Mouse (Mus musculus) neural tube, embryonic 13.5 days (tissue): ENCODE data around the gene Nacc2. TPM values are rescaled to one million over a fixed set of nuclear protein-coding genes. Genes with fewer than 3 reads are reported as not detected.

Experiments used
- ATAC-seq: fragments of 200-750 bp; cut with Nextera tagmentation; 2 replicates; pipeline ENCODE4 v1.8.0; 2017; ENCODE audit warnings: low read depth, mild to moderate bottlenecking, moderate TSS enrichment, moderate library complexity
- H3K27ac ChIP-seq: fragments of 300-500 bp; sonication (generic); replicated peaks from 2 replicates; pipeline ENCODE4 v1.5.1; 2015; ENCODE audit warnings: moderate library complexity, mild to moderate bottlenecking, inconsistent platforms
- H3K27me3 ChIP-seq: fragments of 300-500 bp; sonication (generic); 2 replicates; pipeline ENCODE4 v1.6.1; 2015; ENCODE audit warnings: mild to moderate bottlenecking, inconsistent platforms
- H3K36me3 ChIP-seq: fragments of 300-500 bp; sonication (generic); 2 replicates; pipeline ENCODE4 v1.6.1; 2015; ENCODE audit warnings: mild to moderate bottlenecking, inconsistent platforms
- H3K4me1 ChIP-seq: fragments of 300-500 bp; sonication (generic); replicated peaks from 2 replicates; pipeline ENCODE4 v1.6.1; 2015; ENCODE audit warnings: inconsistent platforms
- H3K4me2 ChIP-seq: fragments of 300-500 bp; sonication (generic); 2 replicates; pipeline ENCODE4 v1.6.1; 2015; ENCODE audit warnings: inconsistent platforms, mild to moderate bottlenecking, moderate library complexity
- H3K4me3 ChIP-seq: fragments of 300-500 bp; sonication (generic); 2 replicates; pipeline ENCODE4 v1.5.1; 2015; ENCODE audit warnings: mild to moderate bottlenecking, inconsistent platforms
- H3K9ac ChIP-seq: fragments of 300-500 bp; sonication (generic); 2 replicates; pipeline ENCODE4 v1.6.1; 2015; ENCODE audit warnings: moderate library complexity, mild to moderate bottlenecking, inconsistent platforms
- H3K9me3 ChIP-seq: fragments of 300-500 bp; sonication (generic); 2 replicates; pipeline ENCODE4 v1.6.1; 2016; ENCODE audit warnings: inconsistent platforms
- WGBS: fragments of 180-500 bp; shearing (Covaris S2); methylation state at CpG from one replicate; pipeline ENCODE4 v1.1.7; 2015; 5-methylcytosine and 5-hydroxymethylcytosine counted together
- polyA plus RNA-seq: library from polyadenylated mRNA; unstranded; fragments of >200 nt; fragmentation: Nextera tagmentation; extraction: Ambion mirVana; gene quantifications from 2 replicates; pipeline ENCODE4 v1.2.1, GENCODE M21; 2015

Nacc2 gene
- polyA plus RNA-seq, 1 experiment from 2014 or later, result 18.0 TPM

DNA sequence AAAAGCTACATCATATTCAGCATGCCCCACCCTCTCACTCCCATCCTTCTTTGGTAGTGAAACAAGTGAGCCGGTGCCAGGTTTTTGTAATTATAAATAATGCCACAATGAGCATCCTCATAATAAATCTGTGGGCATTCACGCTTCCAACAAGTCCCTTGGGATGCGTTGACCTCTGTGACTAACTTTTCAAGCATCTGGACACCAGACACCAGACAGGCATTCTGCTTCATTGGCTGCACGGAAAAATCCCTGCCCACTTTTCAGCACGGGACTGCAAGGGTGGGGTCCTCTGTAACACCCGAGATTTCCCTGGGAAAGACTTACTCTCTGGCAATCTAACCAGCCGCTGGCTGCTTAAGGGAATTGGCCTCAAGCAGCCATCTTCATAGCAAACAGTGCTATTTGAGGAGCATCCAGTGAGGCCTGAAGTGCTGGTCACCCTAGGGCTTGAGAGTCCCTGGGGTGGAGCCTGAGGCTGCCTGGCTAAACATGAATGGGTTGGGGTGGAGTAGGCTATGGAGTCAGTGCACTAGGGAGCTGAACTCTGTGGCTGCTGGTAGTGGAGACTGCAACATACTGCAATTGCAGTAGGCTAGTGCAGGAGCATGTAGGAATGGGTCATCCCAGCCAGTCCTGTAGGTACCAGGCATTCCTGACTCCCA, 24.8 kb upstream of the Nacc2 start:
- WGBS, result 40% methylated on average over 7 of the region's 7 CpGs
- H3K27me3 ChIP-seq, result no peaks in the 10 kb centered on the region
- no peak for ATAC-seq

DNA sequence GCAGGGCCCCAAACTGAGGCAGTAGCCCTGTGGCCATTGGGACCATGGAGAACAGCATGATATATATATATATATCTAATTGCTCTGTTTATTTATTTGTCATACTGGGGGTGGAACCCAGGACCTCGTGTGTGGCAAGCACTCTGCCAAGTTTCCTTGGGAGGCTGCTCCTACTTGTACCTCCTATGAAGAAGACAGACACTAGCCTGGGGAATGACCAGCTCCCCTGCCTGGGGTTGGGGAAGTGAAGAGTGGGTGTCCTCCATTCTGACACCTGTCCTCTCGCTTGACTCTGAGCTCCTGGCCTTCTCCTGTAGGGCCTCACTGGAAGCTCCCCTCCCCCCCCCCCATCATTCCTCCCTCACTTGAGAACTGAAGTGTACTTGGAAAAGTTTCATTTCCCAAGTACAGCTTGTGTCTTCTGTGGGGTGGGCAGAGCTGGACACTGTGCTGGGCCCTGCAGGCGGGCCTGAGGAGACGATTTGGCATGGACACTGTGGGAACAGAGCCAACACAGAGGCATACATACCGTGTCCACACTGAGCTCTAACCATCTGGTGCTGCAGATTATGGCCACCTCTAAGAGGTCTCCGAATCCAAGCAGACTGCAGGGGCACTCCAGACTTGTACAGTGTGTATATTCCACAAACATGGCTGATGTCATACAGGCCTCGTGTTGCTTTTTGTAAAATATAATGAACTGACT, 23.5 kb upstream of the Nacc2 start:
- WGBS, result 57% methylated on average over 7 of the region's 7 CpGs
- Histone ChIP-seq H3K4me1 (peaks cover 13% of the 10 kb centered on the region), H3K36me3 (no peaks in the 10 kb centered on the region), H3K9ac (no peak overlapping the region), H3K9me3 (no peaks in the 10 kb centered on the region), H3K27ac (0 out of 2 replicates have a peak overlapping the region, but pooled peaks have one; percentile 20), H3K4me3 (no peak overlapping the region), H3K4me2 (no peak overlapping the region), H3K27me3 (no peaks in the 10 kb centered on the region)
- ATAC-seq, result no peak

More for the DNA sequence above, 24.8 kb upstream of the Nacc2 start:
- peaks cover 13% of the 10 kb centered on the region for H3K4me1 ChIP-seq
- H3K9me3 ChIP-seq, result no peaks in the 10 kb centered on the region
- no peak overlapping the region for H3K4me2 ChIP-seq
- H3K36me3 ChIP-seq, result no peaks in the 10 kb centered on the region
- H3K9ac ChIP-seq, result no peak overlapping the region
- H3K4me3 ChIP-seq, result no peak overlapping the region
- H3K27ac ChIP-seq, result no peak overlapping the region

DNA sequence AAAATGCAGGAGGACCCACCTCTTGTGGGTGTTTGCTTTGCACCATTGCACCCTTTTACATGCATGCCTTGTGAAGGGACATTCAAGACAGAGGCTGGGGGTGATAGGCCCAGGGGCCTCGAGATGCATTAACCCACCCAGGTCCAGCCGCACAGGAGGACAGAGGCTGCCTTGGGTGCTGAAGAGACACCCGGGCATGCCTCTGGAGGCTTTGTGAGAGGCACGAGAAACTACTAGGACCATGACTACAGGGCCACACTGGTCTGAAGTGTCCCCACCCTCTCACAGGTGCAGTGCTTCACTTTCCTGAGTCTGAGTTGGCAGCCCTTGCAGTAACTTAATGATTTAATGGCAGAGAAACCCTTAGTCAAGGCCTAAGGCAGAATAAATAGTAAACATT, 22.1 kb upstream of the Nacc2 start:
- H3K4me1 ChIP-seq, result peaks cover 21% of the 10 kb centered on the region
- 86% methylated on average over 4 of the region's 4 CpGs for WGBS
- no peak overlapping the region for H3K9ac ChIP-seq
- no peaks in the 10 kb centered on the region for H3K27me3 ChIP-seq
- no peaks in the 10 kb centered on the region for H3K36me3 ChIP-seq
- no peak for ATAC-seq
- no peak overlapping the region for H3K4me3 ChIP-seq
- no peak overlapping the region for H3K27ac ChIP-seq
- no peaks in the 10 kb centered on the region for H3K9me3 ChIP-seq
- no peak overlapping the region for H3K4me2 ChIP-seq

DNA sequence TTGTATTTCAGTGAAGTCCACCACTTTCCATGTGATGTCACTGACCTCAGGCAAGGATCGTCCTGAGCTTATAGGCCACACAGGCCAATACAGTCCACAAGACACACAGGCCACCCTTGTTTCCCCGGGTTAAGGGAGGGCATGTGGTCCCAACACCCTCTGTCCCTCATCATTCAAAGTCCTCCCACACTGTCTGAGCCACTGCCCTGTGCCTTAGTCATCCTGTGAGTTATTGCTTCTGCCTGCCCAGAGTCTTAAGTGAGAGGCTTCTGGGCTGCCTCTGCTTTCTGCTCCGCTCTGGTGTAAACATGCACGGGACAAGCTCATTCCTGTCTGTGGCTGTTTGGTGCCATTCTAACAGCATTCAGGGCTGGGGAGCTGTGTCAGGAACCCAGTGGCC, 21.3 kb upstream of the Nacc2 start:
- Histone ChIP-seq H3K4me2 (no peak overlapping the region), H3K27ac (no peak overlapping the region), H3K9ac (no peak overlapping the region), H3K4me3 (no peak overlapping the region), H3K9me3 (no peaks in the 10 kb centered on the region), H3K36me3 (no peaks in the 10 kb centered on the region), H3K27me3 (no peaks in the 10 kb centered on the region), H3K4me1 (peaks cover 25% of the 10 kb centered on the region)
- no peak for ATAC-seq
- 52% methylated on average over 4 of the region's 4 CpGs for WGBS

DNA sequence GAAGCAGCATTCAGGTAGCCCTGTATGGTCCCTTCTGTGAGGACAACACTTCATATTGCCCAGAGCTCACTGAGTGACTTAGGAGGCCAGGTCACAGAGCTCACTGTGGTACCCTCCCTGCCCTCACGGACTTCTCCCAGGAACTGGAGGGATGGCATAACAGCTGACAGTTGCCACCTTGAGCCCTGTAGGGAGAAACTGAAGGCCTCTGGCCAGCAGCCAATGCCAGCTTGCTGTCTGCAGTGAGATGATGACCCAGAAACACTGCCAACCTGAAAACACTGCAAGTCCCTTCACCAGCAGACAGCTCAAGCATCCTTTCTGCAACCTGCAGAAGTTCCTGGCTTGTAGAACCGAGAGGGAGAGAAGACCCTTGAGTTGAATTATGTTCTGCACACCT, 20.5 kb upstream of the Nacc2 start:
- Histone ChIP-seq H3K27me3 (no peaks in the 10 kb centered on the region), H3K9ac (no peak overlapping the region), H3K4me3 (no peak overlapping the region), H3K4me2 (no peak overlapping the region), H3K27ac (no peak overlapping the region), H3K9me3 (no peaks in the 10 kb centered on the region), H3K4me1 (peaks cover 32% of the 10 kb centered on the region), H3K36me3 (no peaks in the 10 kb centered on the region)
- ATAC-seq, result no peak
- 69% methylated on average over 2 of the region's 2 CpGs for WGBS

DNA sequence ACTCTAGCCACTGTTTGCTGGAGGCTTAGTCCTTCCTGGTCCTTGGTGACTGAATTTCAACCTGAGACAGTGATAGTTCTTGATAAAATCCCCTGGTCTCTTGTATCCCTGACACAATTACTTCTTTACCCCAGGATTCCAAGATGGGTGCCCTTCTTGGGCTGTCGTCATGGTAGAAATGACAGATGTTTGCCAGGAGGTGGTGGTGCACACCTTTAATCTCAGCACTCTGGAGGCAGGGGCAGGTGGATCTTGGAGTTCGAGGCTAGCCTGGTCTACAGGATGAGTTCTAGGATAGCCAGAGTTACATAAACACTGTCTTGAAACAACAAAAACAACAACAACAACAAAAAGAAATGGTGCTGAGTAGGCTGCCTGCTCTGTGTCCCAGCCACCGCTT, 20.0 kb upstream of the Nacc2 start:
- H3K4me3 ChIP-seq, result no peak overlapping the region
- H3K27me3 ChIP-seq, result no peaks in the 10 kb centered on the region
- H3K9me3 ChIP-seq, result no peaks in the 10 kb centered on the region
- H3K9ac ChIP-seq, result no peak overlapping the region
- H3K4me1 ChIP-seq, result peaks cover 34% of the 10 kb centered on the region
- no peak for ATAC-seq
- peaks cover 5% of the 10 kb centered on the region; the same call in 1 of the 2 replicates for H3K36me3 ChIP-seq
- WGBS, result 88% methylated on average over 3 of the region's 3 CpGs
- no peak overlapping the region for H3K4me2 ChIP-seq
- no peak overlapping the region for H3K27ac ChIP-seq

DNA sequence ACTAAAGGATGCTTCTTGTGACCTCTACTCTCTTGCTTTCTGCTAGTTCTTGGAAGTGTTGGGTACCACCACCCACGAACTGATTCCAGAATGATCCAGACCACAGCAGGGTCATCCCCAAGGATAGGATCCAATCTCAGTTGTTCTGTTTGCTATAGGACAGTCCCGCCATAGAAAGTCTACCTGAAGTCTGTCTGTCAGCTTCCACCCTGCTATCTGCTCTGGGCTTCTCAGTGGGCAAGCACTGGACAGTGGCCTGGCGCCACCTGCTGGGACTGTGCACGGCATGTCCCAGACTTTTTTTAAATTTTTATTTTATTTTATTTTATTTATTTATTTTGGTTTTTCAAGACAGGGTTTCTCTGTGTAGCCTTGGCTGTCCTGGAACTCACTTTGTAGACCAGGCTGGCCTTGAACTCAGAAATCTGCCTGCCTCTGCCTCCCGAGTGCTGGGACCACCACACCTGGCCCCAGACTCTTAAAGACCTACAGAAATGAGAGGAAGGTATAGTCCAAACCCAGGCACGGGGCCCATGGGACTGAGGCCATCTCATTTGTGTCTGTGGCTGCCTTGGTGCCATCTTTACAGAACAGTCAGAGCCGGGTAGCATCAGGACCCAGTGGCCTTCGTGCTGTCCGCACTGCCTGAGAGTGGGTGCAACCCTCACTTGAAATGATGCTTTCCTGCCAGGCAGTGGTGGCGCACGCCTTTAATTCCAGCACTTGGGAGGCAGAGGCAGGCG, 19.0 kb upstream of the Nacc2 start:
- H3K4me1 ChIP-seq, result peaks cover 25% of the 10 kb centered on the region
- H3K9ac ChIP-seq, result no peak overlapping the region
- H3K27me3 ChIP-seq, result no peaks in the 10 kb centered on the region
- 68% methylated on average over 12 of the region's 12 CpGs for WGBS
- H3K9me3 ChIP-seq, result no peaks in the 10 kb centered on the region
- H3K4me3 ChIP-seq, result no peak overlapping the region
- no peak for ATAC-seq
- H3K36me3 ChIP-seq, result peaks cover 14% of the 10 kb centered on the region
- no peak overlapping the region for H3K4me2 ChIP-seq
- no peak overlapping the region for H3K27ac ChIP-seq

DNA sequence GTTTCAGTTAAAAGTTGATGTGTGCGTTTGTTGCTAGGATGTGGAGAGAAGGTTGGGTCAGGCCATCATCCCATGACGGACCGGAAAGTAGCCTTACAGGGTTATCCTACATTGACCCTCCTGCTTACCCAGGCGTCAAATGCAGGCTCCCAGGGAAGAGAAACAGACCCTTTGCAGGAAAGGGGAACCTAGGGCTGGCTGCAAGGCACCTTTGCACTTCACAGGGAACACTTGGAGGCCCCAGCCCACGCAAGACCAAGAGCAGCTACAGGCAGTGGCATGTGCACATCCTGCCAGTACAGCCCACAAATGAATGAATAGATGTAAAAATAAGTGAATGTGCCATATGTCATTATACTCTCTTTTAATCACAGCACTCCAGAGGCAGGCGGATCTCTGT, 17.9 kb upstream of the Nacc2 start:
- peak overlapping the region; percentile 98 for H3K27ac ChIP-seq
- ATAC-seq, result peak; percentile 16; the same call in 1 of the 2 replicates
- peak overlapping the region; percentile 94 for H3K9ac ChIP-seq
- WGBS, result 20% methylated on average over 6 of the region's 6 CpGs
- no peaks in the 10 kb centered on the region for H3K27me3 ChIP-seq
- H3K36me3 ChIP-seq, result peaks cover 17% of the 10 kb centered on the region
- peak overlapping the region; percentile 94 for H3K4me2 ChIP-seq
- no peaks in the 10 kb centered on the region for H3K9me3 ChIP-seq
- H3K4me3 ChIP-seq, result peak overlapping the region; percentile 77
- peaks cover 23% of the 10 kb centered on the region for H3K4me1 ChIP-seq

DNA sequence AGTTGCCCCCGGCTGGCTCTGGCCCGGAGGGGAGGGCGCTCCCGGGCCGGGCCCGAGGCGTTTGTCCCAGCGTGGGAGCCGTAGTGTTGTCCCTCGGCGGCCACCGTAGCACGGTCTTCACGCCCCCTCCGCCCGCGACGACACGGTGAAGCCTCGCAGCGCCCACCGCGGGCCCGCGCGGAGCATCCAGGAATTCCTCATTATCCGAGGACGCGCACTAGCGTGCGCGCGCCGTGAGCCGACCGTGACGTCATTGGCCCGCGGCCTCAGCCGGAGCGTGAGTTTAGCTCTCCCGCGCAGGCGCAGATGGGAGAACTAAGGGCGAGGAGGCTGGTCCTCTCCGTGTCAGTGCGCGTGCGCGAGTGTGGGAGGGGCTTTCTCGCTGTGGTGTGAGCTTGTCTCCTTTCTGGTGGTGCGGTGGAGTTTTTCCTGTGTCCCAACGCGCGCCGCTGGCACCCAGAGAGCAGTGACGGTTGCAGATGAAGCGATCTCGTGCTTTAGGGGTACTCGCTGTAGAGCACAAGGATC, 17.3 kb upstream of the Nacc2 start:
- no peaks in the 10 kb centered on the region; the same call in 1 of the 2 replicates for H3K9me3 ChIP-seq
- H3K9ac ChIP-seq, result peak overlapping the region; percentile 94
- peaks cover 23% of the 10 kb centered on the region for H3K4me1 ChIP-seq
- H3K27me3 ChIP-seq, result no peaks in the 10 kb centered on the region
- peak overlapping the region; percentile 94 for H3K4me2 ChIP-seq
- peak overlapping the region; percentile 98 for H3K27ac ChIP-seq
- peak; percentile 88 for ATAC-seq
- WGBS, result under 1% methylated on average over 60 of the region's 60 CpGs
- peak overlapping the region; percentile 77 for H3K4me3 ChIP-seq
- H3K36me3 ChIP-seq, result peaks cover 22% of the 10 kb centered on the region

DNA sequence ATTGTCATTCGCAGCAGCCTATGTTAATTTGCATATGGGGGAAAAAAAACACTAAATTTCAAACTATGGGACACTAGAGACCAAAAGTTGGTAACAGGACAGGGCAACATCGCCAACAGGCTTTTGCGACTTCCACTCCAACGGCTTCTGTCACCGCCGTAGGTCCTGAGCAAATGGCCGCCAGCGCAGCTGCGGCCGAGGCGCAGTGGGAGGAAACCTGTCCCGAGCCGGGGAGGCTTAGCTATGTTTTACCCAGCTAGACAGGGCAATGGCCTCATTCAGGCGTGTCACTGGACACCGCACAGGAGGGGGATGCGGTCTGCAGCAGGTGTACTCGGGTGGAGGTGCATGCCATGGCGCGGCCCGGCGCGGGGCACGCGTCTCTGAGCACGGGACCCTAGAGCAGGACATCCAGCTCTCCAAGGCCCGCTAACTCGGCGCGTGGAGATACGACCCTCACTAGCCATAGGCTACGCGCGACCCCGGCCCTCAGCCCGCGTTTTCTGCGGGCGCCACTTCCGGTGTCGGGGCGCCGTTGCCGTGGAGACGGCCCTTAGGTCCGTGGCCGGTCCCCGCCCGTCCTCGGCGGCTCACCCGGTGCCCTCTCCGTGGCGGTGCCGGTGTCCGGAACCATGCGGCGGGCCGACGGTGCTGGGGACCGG, 16.7 kb upstream of the Nacc2 start:
- Histone ChIP-seq H3K36me3 (peaks cover 23% of the 10 kb centered on the region), H3K4me1 (peaks cover 23% of the 10 kb centered on the region), H3K9ac (peak overlapping the region; percentile 94), H3K27ac (peak overlapping the region; percentile 98), H3K9me3 (no peaks in the 10 kb centered on the region; the same call in 1 of the 2 replicates), H3K4me2 (peak overlapping the region; percentile 94), H3K4me3 (peak overlapping the region; percentile 77), H3K27me3 (no peaks in the 10 kb centered on the region)
- under 1% methylated on average over 60 of the region's 60 CpGs for WGBS
- peak; percentile 70 for ATAC-seq

DNA sequence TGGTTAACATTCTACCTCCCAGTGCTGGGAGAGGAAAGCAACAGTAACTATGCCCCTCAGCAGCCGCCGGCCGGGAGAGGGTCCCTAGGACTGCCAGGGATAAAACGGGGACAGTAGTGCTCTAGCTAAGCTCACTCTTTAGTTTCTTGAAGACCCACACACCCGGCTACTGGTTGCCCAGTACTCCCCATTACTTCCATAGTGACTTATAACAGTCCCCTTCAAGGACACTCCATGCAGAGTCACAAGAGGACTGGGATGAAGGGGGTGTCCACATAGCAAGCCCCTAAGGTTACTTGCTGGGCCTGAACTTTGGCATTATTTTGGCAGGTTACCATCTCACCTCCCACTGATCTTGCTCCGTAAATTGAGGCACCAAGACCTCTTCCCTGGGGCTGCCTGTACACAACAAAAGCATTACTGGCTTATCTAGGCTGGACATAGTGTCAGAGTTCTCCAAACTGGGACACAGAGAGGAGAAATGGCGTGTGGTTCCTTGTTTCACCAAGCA, 16.1 kb upstream of the Nacc2 start:
- no peak for ATAC-seq
- H3K9me3 ChIP-seq, result no peaks in the 10 kb centered on the region; the same call in 1 of the 2 replicates
- WGBS, result 59% methylated on average over 7 of the region's 7 CpGs

More for the DNA sequence above, 16.1 kb upstream of the Nacc2 start:
- H3K4me2 ChIP-seq, result peak overlapping the region; percentile 94
- H3K27me3 ChIP-seq, result no peaks in the 10 kb centered on the region
- peaks cover 26% of the 10 kb centered on the region for H3K4me1 ChIP-seq
- peak overlapping the region; percentile 94 for H3K9ac ChIP-seq
- peak overlapping the region; percentile 98 for H3K27ac ChIP-seq
- H3K36me3 ChIP-seq, result peaks cover 23% of the 10 kb centered on the region
- peak overlapping the region; percentile 77 for H3K4me3 ChIP-seq
